Mouse (Mus musculus): ENCODE results near the gene Lnx1. TPM values are rescaled to one million over a fixed set of nuclear protein-coding genes. Genes with fewer than 3 reads are reported as not detected.

Gene Lnx1
- polyA plus RNA-seq, 1 experiment from 2014 or later = 0.92 TPM

DNA sequence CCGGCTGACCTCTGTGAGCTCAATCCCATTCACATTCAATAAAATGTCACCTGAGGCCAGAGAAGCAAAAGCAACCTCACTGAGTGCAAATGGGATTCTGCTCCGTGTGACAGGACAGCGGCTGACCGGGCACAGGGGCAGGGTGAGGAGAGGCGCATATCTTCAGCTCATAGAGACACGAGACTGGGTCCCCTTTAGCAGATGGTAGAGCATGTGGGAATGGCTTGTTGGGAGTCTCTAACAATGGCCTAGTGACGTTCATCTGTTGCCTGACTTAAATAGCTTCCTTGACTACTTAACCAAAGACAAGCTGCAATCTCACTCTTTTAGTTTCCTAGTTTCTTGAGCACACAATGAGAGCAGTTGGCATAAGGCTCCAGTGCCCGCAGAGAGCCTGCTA is 96.5 kb downstream of the Lnx1 start:
- Histone ChIP-seq H3K27ac (ENCODE audit: poor library complexity, severe bottlenecking) (no peak overlapping the region), H3K9ac (no peak overlapping the region), H3K4me3 (no peak overlapping the region), H3K27me3 (replicated peaks) (no peaks in the 10 kb centered on the region; the same call in 1 of the 2 replicates), H3K9me3 (replicated peaks) (no peaks in the 10 kb centered on the region), H3K4me1 (replicated peaks) (peaks cover 20% of the 10 kb centered on the region), H3K36me3 (no peaks in the 10 kb centered on the region), H3K4me2 (no peak overlapping the region)
- no peak for ATAC-seq (ENCODE audit: insufficient number of reproducible peaks, low FRiP score)
- WGBS = 87% methylated on average over 8 of the region's 8 CpGs

DNA sequence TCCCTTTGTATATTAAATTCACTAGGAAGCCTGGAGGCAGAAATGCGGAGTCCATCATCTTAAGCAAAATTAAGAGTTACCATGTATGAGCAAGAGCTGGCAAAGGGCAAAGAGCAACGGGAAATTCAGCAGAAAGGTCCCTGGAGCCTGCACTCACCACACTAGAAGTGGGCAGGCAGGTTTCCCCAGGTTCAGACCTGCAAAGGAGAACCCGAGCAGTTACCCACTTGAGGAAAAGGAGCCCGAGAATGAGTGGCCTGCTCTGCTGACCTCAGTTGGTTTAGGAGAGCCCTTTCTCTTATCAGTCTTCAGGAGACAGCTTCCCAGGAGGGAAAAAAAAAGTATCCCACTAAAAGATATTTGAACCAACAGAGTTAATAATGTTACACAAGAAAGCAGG is 99.4 kb downstream of the Lnx1 start:
- Histone ChIP-seq H3K4me1 (replicated peaks) (peaks cover 16% of the 10 kb centered on the region), H3K27me3 (replicated peaks) (no peaks in the 10 kb centered on the region; the same call in 1 of the 2 replicates), H3K4me3 (no peak overlapping the region), H3K36me3 (peaks cover 6% of the 10 kb centered on the region), H3K4me2 (no peak overlapping the region), H3K9me3 (replicated peaks) (no peaks in the 10 kb centered on the region), H3K9ac (no peak overlapping the region), H3K27ac (ENCODE audit: poor library complexity, severe bottlenecking) (no peak overlapping the region)
- no peak for ATAC-seq (ENCODE audit: insufficient number of reproducible peaks, low FRiP score)
- 59% methylated on average over 4 of the region's 4 CpGs for WGBS

DNA sequence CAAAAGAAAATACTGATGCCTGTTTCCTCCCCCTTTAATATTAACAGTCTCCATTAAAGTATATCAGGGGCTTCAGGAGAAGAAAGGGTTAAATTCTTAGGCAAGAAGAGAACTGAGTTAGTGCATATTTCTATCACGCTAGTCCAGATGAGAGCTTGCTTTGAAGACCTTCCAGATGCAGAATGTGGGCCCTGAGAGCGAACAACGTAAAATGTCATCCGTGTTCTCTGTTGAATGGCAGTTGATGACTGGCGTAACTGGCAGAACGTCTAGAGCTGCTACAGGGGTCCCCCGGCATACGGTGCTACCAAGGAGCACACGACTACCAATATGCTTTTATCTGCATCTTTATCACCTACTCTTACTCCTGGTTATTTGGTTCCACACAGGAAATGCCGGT is 100.3 kb downstream of the Lnx1 start:
- no peak for ATAC-seq (ENCODE audit: insufficient number of reproducible peaks, low FRiP score)
- Histone ChIP-seq H3K4me3 (no peak overlapping the region), H3K4me1 (replicated peaks) (peaks cover 16% of the 10 kb centered on the region), H3K36me3 (peaks cover 11% of the 10 kb centered on the region), H3K27me3 (replicated peaks) (no peaks in the 10 kb centered on the region; the same call in 1 of the 2 replicates), H3K9ac (no peak overlapping the region), H3K4me2 (no peak overlapping the region), H3K9me3 (replicated peaks) (no peaks in the 10 kb centered on the region), H3K27ac (ENCODE audit: poor library complexity, severe bottlenecking) (no peak overlapping the region)
- WGBS = 70% methylated on average over 10 of the region's 10 CpGs

DNA sequence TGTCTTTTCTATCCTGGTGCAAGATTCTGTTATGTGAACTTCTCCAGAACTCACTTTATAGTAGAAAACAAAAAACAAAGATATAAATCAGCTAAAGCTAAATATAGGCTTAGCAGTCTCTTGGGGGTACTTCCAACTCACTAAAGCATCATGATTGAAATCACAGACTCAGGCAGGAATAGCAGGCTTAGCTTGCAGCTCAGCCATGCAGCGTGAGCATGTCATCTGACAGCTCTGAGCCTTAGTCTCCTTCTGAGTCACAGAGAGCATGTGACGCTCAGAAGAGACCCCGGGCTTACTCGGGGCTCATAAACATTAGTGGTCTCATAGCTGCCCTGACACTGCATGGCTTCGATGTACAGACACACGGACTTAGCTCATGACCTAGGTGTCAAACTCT is 100.7 kb downstream of the Lnx1 start:
- no peaks in the 10 kb centered on the region for H3K9me3 ChIP-seq (replicated peaks)
- ATAC-seq (ENCODE audit: insufficient number of reproducible peaks, low FRiP score) = no peak
- no peak overlapping the region for H3K9ac ChIP-seq
- 55% methylated on average over 6 of the region's 6 CpGs for WGBS
- no peaks in the 10 kb centered on the region; the same call in 1 of the 2 replicates for H3K27me3 ChIP-seq (replicated peaks)
- no peak overlapping the region for H3K4me3 ChIP-seq
- H3K27ac ChIP-seq (ENCODE audit: poor library complexity, severe bottlenecking) = no peak overlapping the region
- H3K4me2 ChIP-seq = no peak overlapping the region
- peaks cover 14% of the 10 kb centered on the region for H3K36me3 ChIP-seq
- peaks cover 16% of the 10 kb centered on the region for H3K4me1 ChIP-seq (replicated peaks)

DNA sequence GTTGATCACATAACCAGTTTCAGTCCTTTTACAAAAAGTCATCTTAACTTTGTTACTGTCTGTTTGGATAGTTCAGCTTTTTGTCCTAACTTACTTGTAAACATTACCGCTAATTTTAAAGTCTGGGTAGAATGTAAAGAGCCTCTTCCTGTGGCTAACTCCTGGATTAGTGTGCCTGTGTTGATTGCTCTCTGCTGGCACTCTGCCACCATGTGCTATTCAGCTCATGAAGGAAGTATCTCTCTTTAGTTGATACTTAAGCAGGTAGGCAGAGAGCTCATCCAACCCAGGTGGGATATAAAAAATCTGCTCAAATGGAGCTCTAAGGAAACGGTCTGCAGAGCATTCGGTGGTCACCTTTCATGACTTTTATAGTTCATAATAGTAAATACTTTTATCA is 101.5 kb downstream of the Lnx1 start:
- H3K36me3 ChIP-seq = peaks cover 17% of the 10 kb centered on the region
- H3K4me2 ChIP-seq = no peak overlapping the region
- H3K9ac ChIP-seq = no peak overlapping the region
- H3K4me3 ChIP-seq = no peak overlapping the region
- no peaks in the 10 kb centered on the region for H3K9me3 ChIP-seq (replicated peaks)
- ATAC-seq (ENCODE audit: insufficient number of reproducible peaks, low FRiP score) = no peak
- WGBS = 84% methylated on average over 3 of the region's 3 CpGs
- H3K27ac ChIP-seq (ENCODE audit: poor library complexity, severe bottlenecking) = no peak overlapping the region
- H3K27me3 ChIP-seq (replicated peaks) = no peaks in the 10 kb centered on the region; the same call in 1 of the 2 replicates
- peaks cover 16% of the 10 kb centered on the region for H3K4me1 ChIP-seq (replicated peaks)

DNA sequence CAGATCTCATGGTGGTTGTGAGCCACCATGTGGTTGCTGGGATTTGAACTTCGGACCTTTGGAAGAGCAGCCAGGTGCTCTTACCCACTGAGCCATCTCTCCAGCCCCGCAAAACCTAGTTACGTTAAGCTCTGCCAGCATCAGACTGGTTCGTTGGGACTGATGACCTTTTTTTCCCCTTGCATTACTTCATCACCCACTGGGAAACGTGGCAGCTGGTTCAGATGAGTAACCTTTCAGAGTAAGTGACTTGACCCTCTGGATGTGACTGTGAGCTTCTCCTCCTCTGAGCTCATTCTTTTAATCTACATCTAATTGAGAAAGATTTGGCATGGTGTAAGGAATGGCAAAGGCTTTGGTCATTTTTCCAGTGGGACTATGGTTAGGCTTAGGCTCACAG is 102.7 kb downstream of the Lnx1 start:
- no peak for ATAC-seq (ENCODE audit: insufficient number of reproducible peaks, low FRiP score)
- Histone ChIP-seq H3K27ac (ENCODE audit: poor library complexity, severe bottlenecking) (no peak overlapping the region), H3K9ac (no peak overlapping the region), H3K36me3 (peaks cover 25% of the 10 kb centered on the region), H3K4me3 (no peak overlapping the region), H3K4me2 (no peak overlapping the region), H3K9me3 (replicated peaks) (no peaks in the 10 kb centered on the region), H3K4me1 (replicated peaks) (peaks cover 16% of the 10 kb centered on the region), H3K27me3 (replicated peaks) (no peaks in the 10 kb centered on the region; the same call in 1 of the 2 replicates)
- WGBS = 74% methylated on average over 5 of the region's 5 CpGs

DNA sequence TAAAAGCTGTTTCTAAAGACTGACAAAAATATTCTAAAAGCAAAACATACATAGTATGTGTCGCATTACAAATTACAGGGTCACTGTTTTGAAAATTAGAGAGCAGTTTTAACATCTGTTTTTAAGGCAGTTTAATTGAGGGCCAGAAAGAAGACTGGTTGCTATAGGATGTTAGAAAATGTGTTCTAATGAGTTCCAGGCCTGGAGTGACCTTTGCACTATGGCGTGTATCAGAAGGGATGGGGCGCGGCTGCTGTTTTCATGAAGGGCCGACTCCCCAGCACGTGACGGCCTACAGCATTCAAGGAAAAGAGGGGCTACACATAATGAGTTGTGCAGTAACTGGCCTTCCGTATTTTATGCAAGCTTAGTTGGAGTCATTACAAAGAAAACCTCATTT is 109.6 kb downstream of the Lnx1 start:
- ATAC-seq (ENCODE audit: insufficient number of reproducible peaks, low FRiP score) = no peak
- WGBS = 92% methylated on average over 8 of the region's 8 CpGs
- H3K4me1 ChIP-seq (replicated peaks) = no peaks in the 10 kb centered on the region
- no peak overlapping the region for H3K9ac ChIP-seq
- no peaks in the 10 kb centered on the region for H3K9me3 ChIP-seq (replicated peaks)
- no peaks in the 10 kb centered on the region for H3K27me3 ChIP-seq (replicated peaks)
- H3K27ac ChIP-seq (ENCODE audit: poor library complexity, severe bottlenecking) = no peak overlapping the region
- H3K36me3 ChIP-seq = peaks cover 70% of the 10 kb centered on the region
- H3K4me3 ChIP-seq = no peak overlapping the region
- H3K4me2 ChIP-seq = no peak overlapping the region

DNA sequence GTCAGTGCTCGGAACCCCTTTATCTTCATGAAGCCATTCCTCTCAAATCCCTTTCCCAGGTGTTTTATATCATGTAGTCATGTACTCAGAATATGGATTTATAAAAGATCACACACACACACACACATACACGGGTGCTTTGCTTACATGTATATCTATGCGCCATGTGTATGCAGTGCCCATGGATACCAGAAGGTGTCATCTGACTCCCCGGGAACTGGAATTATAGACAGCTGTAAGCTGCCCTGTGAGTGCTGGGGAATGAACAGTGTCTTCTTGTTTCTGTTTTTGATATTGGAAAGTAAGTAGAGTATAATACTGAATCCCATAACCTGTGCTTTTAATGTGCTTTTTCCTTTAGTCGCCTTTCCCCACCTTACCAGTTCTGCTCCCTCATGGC is 111.3 kb downstream of the Lnx1 start:
- H3K4me3 ChIP-seq = no peak overlapping the region
- no peak overlapping the region for H3K4me2 ChIP-seq
- no peaks in the 10 kb centered on the region for H3K27me3 ChIP-seq (replicated peaks)
- H3K9me3 ChIP-seq (replicated peaks) = no peaks in the 10 kb centered on the region
- WGBS = 93% methylated on average over 5 of the region's 5 CpGs
- H3K4me1 ChIP-seq (replicated peaks) = no peaks in the 10 kb centered on the region
- no peak overlapping the region for H3K9ac ChIP-seq
- peaks cover 75% of the 10 kb centered on the region for H3K36me3 ChIP-seq
- no peak for ATAC-seq (ENCODE audit: insufficient number of reproducible peaks, low FRiP score)
- H3K27ac ChIP-seq (ENCODE audit: poor library complexity, severe bottlenecking) = no peak overlapping the region

DNA sequence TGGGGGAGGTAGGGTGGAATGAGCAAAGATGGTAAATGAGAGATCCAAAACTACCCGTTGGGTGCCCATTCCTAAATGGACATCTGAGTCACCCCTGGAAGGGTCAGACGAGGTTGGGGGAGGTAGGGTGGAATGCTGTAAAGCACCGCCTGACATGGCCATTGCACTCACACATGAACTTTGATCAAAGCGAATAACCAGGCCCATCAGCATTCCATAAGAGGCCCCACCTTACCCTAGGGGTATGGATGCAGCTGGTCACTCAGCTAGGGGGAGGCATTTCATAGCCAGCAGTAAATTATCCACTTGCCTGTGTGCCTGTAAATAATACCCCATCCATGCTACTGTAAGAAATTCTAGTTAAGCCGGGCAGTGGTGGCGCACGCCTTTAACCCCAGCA is 113.6 kb downstream of the Lnx1 start:
- WGBS = 88% methylated on average over 7 of the region's 7 CpGs
- no peak for ATAC-seq (ENCODE audit: insufficient number of reproducible peaks, low FRiP score)
- Histone ChIP-seq H3K9me3 (replicated peaks) (no peaks in the 10 kb centered on the region), H3K4me2 (no peak overlapping the region), H3K9ac (no peak overlapping the region), H3K27me3 (replicated peaks) (no peaks in the 10 kb centered on the region), H3K4me1 (replicated peaks) (no peaks in the 10 kb centered on the region), H3K27ac (ENCODE audit: poor library complexity, severe bottlenecking) (no peak overlapping the region), H3K4me3 (no peak overlapping the region), H3K36me3 (peaks cover 67% of the 10 kb centered on the region)

DNA sequence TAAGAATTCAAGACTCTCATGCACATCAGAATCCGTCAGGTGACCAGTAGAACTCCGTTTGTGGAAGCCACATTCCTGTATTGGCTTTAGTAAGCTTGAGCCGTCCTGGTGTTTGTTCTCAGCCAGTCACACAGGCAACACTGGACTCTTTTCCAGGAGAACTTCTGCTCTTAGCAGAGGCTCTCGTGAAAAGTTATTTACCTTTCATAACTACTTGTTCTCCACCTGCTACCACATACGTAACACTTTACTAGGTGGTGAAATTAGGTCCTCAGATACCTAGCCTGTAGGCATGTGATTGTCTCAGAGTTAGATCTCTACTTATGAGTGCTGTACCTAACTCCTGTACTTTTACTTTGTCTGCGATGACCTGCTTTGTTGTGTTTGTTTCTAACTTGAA is 130.9 kb downstream of the Lnx1 start:
- ATAC-seq (ENCODE audit: insufficient number of reproducible peaks, low FRiP score) = no peak
- Histone ChIP-seq H3K27me3 (replicated peaks) (no peaks in the 10 kb centered on the region), H3K9me3 (replicated peaks) (no peaks in the 10 kb centered on the region), H3K4me2 (no peak overlapping the region), H3K9ac (no peak overlapping the region), H3K36me3 (peaks cover 36% of the 10 kb centered on the region), H3K4me1 (replicated peaks) (peaks cover 4% of the 10 kb centered on the region; the same call in 1 of the 2 replicates), H3K27ac (ENCODE audit: poor library complexity, severe bottlenecking) (no peak overlapping the region), H3K4me3 (no peak overlapping the region)
- 88% methylated on average over 6 of the region's 6 CpGs for WGBS

DNA sequence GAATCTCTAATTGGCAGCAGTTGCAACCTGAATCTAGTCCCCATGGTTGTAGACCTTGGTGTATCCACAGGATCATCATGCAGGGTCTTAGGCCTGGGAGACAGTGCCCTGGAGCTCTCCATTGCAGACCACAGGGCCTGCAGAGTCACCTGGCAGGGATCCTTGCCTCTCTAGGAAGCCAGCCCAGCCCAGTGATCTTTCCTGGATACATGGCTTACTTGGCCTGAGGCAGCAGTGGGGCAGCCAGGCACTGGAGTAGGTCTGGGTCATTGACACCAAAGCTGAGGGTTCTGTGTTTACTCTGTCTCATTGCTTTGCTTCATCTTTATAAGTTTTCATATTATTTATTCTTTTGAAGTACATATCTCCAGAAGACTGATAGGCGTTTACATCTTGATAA is 141.6 kb downstream of the Lnx1 start:
- Histone ChIP-seq H3K4me3 (no peak overlapping the region), H3K9me3 (replicated peaks) (no peaks in the 10 kb centered on the region), H3K9ac (no peak overlapping the region), H3K27me3 (replicated peaks) (no peaks in the 10 kb centered on the region), H3K27ac (ENCODE audit: poor library complexity, severe bottlenecking) (no peak overlapping the region), H3K36me3 (peaks cover 56% of the 10 kb centered on the region), H3K4me1 (replicated peaks) (peaks cover 5% of the 10 kb centered on the region), H3K4me2 (no peak overlapping the region)
- ATAC-seq (ENCODE audit: insufficient number of reproducible peaks, low FRiP score) = no peak
- WGBS = 83% methylated on average over 1 of the region's 1 CpGs

DNA sequence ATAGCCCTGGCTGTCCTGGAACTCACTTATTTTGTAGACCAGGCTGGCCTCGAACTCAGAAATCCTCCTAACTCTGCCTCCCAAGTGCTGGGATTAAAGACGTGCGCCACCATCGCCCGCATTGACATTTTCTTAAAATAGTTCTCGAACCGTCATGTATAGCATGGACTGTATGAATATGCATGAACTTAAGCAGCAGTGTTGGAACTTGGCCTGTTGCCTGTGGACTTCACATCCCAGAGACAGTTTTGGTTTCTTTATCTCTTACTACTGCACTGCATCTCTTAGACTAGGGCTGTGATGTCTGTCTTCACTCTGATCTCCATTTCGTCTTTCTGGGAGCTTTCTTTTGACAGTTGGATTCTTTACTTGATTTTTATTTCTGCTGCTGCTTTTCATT is 153.1 kb downstream of the Lnx1 start:
- no peak overlapping the region for H3K9ac ChIP-seq
- H3K4me3 ChIP-seq = no peak overlapping the region
- peaks cover 63% of the 10 kb centered on the region for H3K36me3 ChIP-seq
- H3K27ac ChIP-seq (ENCODE audit: poor library complexity, severe bottlenecking) = no peak overlapping the region
- H3K4me2 ChIP-seq = no peak overlapping the region
- H3K9me3 ChIP-seq (replicated peaks) = no peaks in the 10 kb centered on the region
- no peak for ATAC-seq (ENCODE audit: insufficient number of reproducible peaks, low FRiP score)
- no peaks in the 10 kb centered on the region for H3K27me3 ChIP-seq (replicated peaks)
- 81% methylated on average over 8 of the region's 8 CpGs for WGBS
- H3K4me1 ChIP-seq (replicated peaks) = peaks cover 6% of the 10 kb centered on the region; the same call in 1 of the 2 replicates

Measured in heart, embryonic 12.5 days (tissue).